Mouse (Mus musculus): ENCODE data around the gene Epn2.

DNA sequence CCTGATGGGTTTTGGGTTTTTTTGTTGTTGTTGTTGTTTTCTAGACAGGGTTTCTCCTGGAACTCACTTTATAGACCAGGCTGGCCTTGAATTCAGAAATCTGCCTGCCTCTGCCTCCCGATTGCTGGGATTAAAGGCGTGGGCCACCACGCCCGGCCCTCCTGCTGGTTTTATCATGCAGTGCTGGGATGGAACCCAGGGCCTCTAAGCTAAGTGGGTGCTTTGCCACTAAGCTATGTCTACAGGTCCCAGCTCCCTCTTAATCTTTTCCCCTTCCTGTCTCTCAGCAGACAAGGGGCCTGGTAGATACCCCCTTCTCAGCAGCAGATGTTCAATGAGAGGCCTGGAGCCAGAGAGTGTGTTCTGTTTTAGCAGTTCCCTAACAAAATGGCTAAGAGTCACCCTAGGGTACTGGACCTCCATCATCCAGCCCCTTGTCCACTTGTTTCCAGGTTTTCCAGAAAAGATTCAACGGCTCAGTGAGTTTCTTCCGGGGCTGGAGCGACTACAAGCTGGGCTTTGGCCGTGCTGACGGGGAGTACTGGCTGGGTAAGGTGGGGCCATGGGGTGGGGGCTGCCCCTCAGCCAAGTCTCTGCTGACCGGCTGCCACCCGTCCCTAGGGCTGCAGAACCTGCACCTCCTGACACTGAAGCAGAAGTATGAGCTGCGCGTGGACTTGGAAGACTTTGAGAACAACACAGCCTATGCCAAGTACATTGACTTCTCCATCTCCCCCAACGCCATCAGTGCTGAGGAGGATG is 92.8 kb downstream of the Epn2 start:
- TF ChIP-seq CTCF (IDR thresholded peaks at IDR 0.05; ENCODE audit: extremely low read depth, insufficient read depth, insufficient read length, insufficient replicate concordance) (no peak), POLR2A (IDR thresholded peaks at IDR 0.05; ENCODE audit: low read depth, low read length) (no peak)
